Mouse (Mus musculus) adrenal gland, adult 8-10 months (tissue): ENCODE results near the gene Actn1. TPM values are rescaled to one million over a fixed set of nuclear protein-coding genes. Genes with fewer than 3 reads are reported as not detected.

Experiments
- DNase-seq: peaks from one replicate; pipeline ENCODE4 v3.0.0; 2022
- total RNA-seq, 4 experiments: library from RNA; stranded (reverse); gene quantifications; 2 replicates each; pipeline ENCODE4 v1.2.4; 2022

Gene Actn1
- total RNA-seq, 4 experiments from 2014 or later = 35.5 to 51.7 (median 44.4) TPM

GRCm38 (mm10) chr12:80226101-80226500, 34.1 kb downstream of the Actn1 start:
- no peak for DNase-seq

- DNase-seq = no peak
Measured at GRCm38 (mm10) chr12:80224241-80224731, 35.9 kb downstream of the Actn1 start.

GRCm38 (mm10) chr12:80223511-80223910, 36.7 kb downstream of the Actn1 start:
- DNase-seq = no peak

- DNase-seq = no peak
Measured at GRCm38 (mm10) chr12:80222473-80222872, 37.7 kb downstream of the Actn1 start.

GRCm38 (mm10) chr12:80220260-80221038, 39.7 kb downstream of the Actn1 start:
- DNase-seq = no peak

- no peak for DNase-seq
Measured at GRCm38 (mm10) chr12:80218784-80219183, 41.4 kb downstream of the Actn1 start.

- DNase-seq = no peak
Measured at GRCm38 (mm10) chr12:80218045-80218611, 42.0 kb downstream of the Actn1 start.

- DNase-seq = no peak
Measured at GRCm38 (mm10) chr12:80217049-80217448, 43.1 kb downstream of the Actn1 start.

- DNase-seq = no peak
Measured at GRCm38 (mm10) chr12:80216258-80216881, 43.8 kb downstream of the Actn1 start.

GRCm38 (mm10) chr12:80213810-80214209, 46.4 kb downstream of the Actn1 start:
- DNase-seq = no peak

- no peak for DNase-seq
Measured at GRCm38 (mm10) chr12:80213263-80213662, 46.9 kb downstream of the Actn1 start.

- no peak for DNase-seq
Measured at GRCm38 (mm10) chr12:80210791-80211612, 49.2 kb downstream of the Actn1 start.

GRCm38 (mm10) chr12:80209914-80210313, 50.3 kb downstream of the Actn1 start:
- DNase-seq = no peak

GRCm38 (mm10) chr12:80208126-80208820, 51.9 kb downstream of the Actn1 start:
- DNase-seq = no peak

GRCm38 (mm10) chr12:80203284-80203683, 56.9 kb downstream of the Actn1 start:
- DNase-seq = no peak

GRCm38 (mm10) chr12:80199738-80200137, 60.4 kb downstream of the Actn1 start:
- no peak for DNase-seq

GRCm38 (mm10) chr12:80198487-80198886, 61.7 kb downstream of the Actn1 start:
- DNase-seq = peak; percentile 35

GRCm38 (mm10) chr12:80197343-80197742, 62.8 kb downstream of the Actn1 start:
- DNase-seq = no peak

- DNase-seq = no peak
Measured at GRCm38 (mm10) chr12:80191806-80192205, 68.4 kb downstream of the Actn1 start.

GRCm38 (mm10) chr12:80191371-80191770, 68.8 kb downstream of the Actn1 start:
- DNase-seq = no peak

- DNase-seq = no peak
Measured at GRCm38 (mm10) chr12:80190915-80191314, 69.3 kb downstream of the Actn1 start.

GRCm38 (mm10) chr12:80184041-80184440, 76.1 kb downstream of the Actn1 start:
- DNase-seq = no peak
